Mouse (Mus musculus) stomach, embryonic 16.5 days (tissue): Measurements from ENCODE around the gene Nqo1. TPM values are rescaled to one million over a fixed set of nuclear protein-coding genes. Genes with fewer than 3 reads are reported as not detected.

Experiments used
- ATAC-seq: fragments of 200-750 bp; cut with Nextera tagmentation; 2 replicates; pipeline ENCODE4 v1.8.0; 2017; ENCODE audit warnings: moderate number of reproducible peaks, moderate TSS enrichment; ENCODE audit not compliant: insufficient read depth, low FRiP score
- H3K27ac ChIP-seq: fragments of 300-500 bp; sonication (generic); 2 replicates; pipeline ENCODE4 v1.5.1; 2014; ENCODE audit warnings: low read length
- H3K27me3 ChIP-seq: fragments of 300-500 bp; sonication (generic); 2 replicates; pipeline ENCODE4 v1.6.1; 2014; ENCODE audit warnings: low read length, control low read depth, mixed read lengths; ENCODE audit not compliant: control insufficient read depth, insufficient read depth
- H3K36me3 ChIP-seq: fragments of 300-500 bp; sonication (generic); 2 replicates; pipeline ENCODE4 v1.6.1; 2014; ENCODE audit warnings: low read length; ENCODE audit not compliant: control insufficient read depth, insufficient read depth
- H3K4me1 ChIP-seq: fragments of 300-500 bp; sonication (generic); 2 replicates; pipeline ENCODE4 v1.6.1; 2014; ENCODE audit warnings: low read length, control low read depth, mixed read lengths; ENCODE audit not compliant: control insufficient read depth, insufficient read depth
- H3K4me2 ChIP-seq: fragments of 300-500 bp; sonication (generic); 2 replicates; pipeline ENCODE4 v1.6.1; 2014; ENCODE audit warnings: low read depth, low read length, mixed read lengths
- H3K4me3 ChIP-seq: fragments of 300-500 bp; sonication (generic); replicated peaks from 2 replicates; pipeline ENCODE4 v1.5.1; 2014; ENCODE audit warnings: mild to moderate bottlenecking, low read length
- H3K9ac ChIP-seq: fragments of 300-500 bp; sonication (generic); 2 replicates; pipeline ENCODE4 v1.6.1; 2014; ENCODE audit warnings: low read length
- H3K9me3 ChIP-seq: fragments of 300-500 bp; sonication (generic); replicated peaks from 2 replicates; pipeline ENCODE4 v1.6.1; 2016; ENCODE audit warnings: low read length, control low read depth; ENCODE audit not compliant: control insufficient read depth
- WGBS: fragments of 180-500 bp; shearing (Covaris S2); extraction: QIAGEN DNeasy Blood & Tissue Kit; methylation state at CpG from one replicate; pipeline ENCODE4 v1.1.7; 2014; 5-methylcytosine and 5-hydroxymethylcytosine counted together
- polyA plus RNA-seq: library from polyadenylated mRNA; unstranded; fragments of >200 nt; fragmentation: Nextera tagmentation; extraction: Ambion mirVana; gene quantifications from 2 replicates; pipeline ENCODE4 v1.2.1, GENCODE M21; 2015

Gene Nqo1
- polyA plus RNA-seq, 1 experiment from 2014 or later: 25.0 TPM

DNA sequence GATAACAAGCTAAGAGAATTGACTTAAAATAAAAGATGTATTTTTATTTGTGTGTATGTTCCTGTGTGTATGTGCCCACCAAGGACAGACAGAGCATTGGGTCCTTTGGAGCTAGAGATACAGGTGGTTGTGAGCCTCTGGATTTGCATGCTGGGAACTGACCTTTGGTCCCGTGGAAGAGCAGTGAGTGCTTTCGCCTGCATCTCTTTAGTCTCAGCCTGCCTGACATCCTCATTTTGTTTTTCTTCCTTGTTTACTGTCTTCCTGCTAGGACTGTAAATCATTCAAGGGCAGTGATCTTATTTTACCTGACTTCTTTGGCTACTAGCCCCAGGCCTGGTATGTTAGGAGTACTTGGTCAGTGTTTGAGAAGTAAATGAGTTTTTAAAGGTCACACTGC lies 34.7 kb upstream of the Nqo1 start:
- Histone ChIP-seq H3K36me3 (no peaks in the 10 kb centered on the region), H3K4me3 (no peak overlapping the region), H3K27ac (no peak overlapping the region), H3K9me3 (no peaks in the 10 kb centered on the region), H3K4me1 (peaks cover 8% of the 10 kb centered on the region; the same call in 1 of the 2 replicates), H3K9ac (no peak overlapping the region), H3K27me3 (no peaks in the 10 kb centered on the region), H3K4me2 (0 out of 2 replicates have a peak overlapping the region, but pooled peaks have one; percentile 63)
- 62% methylated on average over 2 of the region's 2 CpGs for WGBS
- no peak for ATAC-seq

DNA sequence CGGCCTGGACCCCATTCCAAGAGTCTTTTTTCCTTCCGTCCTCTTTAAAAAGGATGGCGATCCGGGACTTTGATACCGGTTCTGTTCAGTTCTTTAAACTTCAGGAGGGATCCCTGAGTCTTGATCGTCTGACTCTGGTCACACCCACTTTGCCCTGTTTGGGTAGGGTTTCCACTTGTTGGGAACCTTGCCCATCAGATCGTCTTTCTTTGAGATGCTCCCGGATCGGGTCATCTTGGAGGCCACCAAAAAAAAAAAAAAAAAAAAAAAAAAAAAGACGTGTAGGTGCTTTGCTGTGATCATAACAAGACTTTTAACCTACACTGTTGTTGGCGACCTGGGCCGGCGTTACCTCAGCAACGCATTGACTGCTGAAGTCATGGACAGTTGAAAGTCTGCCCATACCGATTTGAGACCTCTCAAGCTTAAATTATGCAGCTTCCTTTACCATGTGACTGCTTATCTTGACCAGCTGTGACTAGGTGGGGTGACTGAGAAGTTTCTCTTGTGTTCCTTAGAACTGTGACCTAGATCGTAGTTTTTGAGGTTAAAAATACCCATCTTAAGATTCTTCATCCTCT lies 33.9 kb upstream of the Nqo1 start:
- Histone ChIP-seq H3K9me3 (no peaks in the 10 kb centered on the region), H3K4me1 (peaks cover 8% of the 10 kb centered on the region; the same call in 1 of the 2 replicates), H3K36me3 (no peaks in the 10 kb centered on the region), H3K27ac (peak overlapping the region; percentile 88), H3K4me2 (peak overlapping the region; percentile 63), H3K4me3 (peak overlapping the region; percentile 82), H3K9ac (peak overlapping the region; percentile 91), H3K27me3 (no peaks in the 10 kb centered on the region)
- ATAC-seq: peak; percentile 19; the same call in 1 of the 2 replicates
- WGBS: 4% methylated on average over 16 of the region's 16 CpGs

DNA sequence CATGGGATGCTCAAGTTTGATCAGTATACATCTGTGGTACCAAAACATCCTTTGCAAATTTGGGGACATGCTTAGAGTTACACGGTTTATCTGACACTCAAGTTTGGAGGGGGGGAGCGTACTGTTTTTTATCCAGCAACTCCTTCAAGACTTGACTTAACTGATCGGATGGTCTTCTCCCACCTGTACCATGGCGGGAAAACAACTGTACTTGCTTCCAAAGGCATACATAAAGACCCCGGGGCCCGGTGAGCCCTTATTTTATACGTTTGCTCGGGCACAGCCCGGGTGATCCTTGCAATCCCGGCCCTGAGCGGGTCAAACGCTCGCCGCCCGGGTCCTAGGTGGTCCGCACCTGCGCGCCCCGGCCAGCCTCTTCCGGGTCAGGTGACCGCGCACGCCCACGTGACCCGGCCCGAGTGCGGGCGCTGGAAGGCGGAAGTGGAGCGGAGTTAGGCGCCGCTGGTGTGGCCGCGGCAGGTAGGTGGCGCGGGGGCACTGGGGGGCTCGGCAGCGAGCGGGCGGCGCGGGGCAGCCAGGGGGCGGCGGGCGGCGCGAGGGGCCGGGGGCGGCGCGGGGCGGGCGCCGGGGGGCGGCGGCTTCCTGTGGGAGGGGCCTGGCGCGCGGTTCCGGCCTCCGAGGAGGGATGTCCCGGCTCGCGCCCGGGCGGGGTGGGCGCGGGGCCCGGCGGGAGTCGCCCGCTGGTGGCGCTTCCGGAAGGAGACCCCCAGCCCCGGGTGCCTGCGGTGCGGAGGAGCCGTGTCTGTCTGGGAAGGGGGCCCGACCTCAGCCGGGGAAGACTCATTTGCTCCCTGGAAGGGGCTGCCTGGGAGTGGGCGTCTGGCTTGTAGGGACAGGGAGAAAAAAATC lies 33.2 kb upstream of the Nqo1 start, which contains the start of gene Wwp2:
Gene Wwp2 (plus strand): TSS at position 404 of the 870 bp plus-strand sequence.
- peak; percentile 90 for ATAC-seq
- Histone ChIP-seq H3K9ac (peak within 1 kb of the TSS; percentile 91), H3K4me2 (peak within 1 kb of the TSS; percentile 83), H3K36me3 (no peaks in the 10 kb centered on the region), H3K4me3 (peak within 1 kb of the TSS; percentile 82), H3K9me3 (no peaks in the 10 kb centered on the region), H3K27me3 (no peaks in the 10 kb centered on the region), H3K27ac (peak within 1 kb of the TSS; percentile 88), H3K4me1 (peaks cover 8% of the 10 kb centered on the region; the same call in 1 of the 2 replicates)
- WGBS: under 1% methylated on average over 58 of the region's 81 CpGs

DNA sequence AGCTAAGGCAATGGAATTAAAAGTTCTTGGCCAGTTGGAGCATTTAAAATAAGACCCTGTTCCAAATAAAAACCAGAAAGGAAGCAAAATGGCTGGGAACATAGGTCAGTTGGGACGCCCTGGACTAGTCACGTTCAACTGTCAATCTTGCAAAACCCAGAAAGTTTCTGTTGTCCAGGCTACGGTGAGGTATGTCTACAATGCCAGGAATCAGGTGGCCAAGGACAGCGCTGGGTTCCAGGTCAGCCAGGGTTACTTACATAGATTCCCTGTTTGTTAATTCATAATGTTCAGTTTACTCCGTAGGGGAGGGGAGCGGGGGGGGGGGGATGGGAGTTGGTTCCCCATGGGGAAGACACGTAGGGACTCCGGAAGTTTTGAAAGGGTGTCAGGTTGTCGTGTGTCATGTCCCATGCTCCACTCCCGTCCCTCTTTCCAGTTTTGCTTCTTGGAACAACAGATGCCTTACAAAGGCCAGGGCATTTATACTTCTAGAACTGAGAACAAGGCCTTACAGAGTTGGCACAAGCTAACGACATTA lies 32.5 kb upstream of the Nqo1 start:
- Histone ChIP-seq H3K4me1 (peaks cover 8% of the 10 kb centered on the region; the same call in 1 of the 2 replicates), H3K9me3 (no peaks in the 10 kb centered on the region), H3K27me3 (no peaks in the 10 kb centered on the region), H3K27ac (peak overlapping the region; percentile 88; the same call in 1 of the 2 replicates), H3K4me3 (peak overlapping the region; percentile 82), H3K9ac (peak overlapping the region; percentile 91), H3K36me3 (no peaks in the 10 kb centered on the region), H3K4me2 (peak overlapping the region; percentile 83)
- ATAC-seq: no peak
- whole genome bisulfite sequencing: 25% methylated on average over 11 of the region's 11 CpGs

DNA sequence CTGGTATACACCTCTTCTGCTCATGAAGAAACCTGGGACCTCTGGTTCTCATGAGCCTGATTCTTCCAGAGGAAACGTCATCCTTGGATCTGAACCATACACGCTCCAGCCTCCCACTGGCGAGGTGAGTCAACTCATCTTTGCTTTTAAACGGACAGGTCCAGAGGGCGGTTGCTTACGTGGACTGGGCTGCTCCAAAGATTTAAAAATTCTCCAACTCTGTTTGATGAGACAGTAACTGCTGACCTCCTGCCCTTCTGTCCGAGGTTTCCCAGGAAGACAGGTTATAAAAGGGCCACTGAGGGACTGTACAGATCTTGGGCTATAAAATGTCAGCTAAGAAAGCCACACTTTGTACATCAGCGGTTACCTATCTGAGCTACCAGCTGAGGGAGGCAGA lies 27.8 kb upstream of the Nqo1 start:
- H3K4me2 ChIP-seq: no peak overlapping the region
- no peaks in the 10 kb centered on the region for H3K9me3 ChIP-seq
- ATAC-seq: no peak
- WGBS: 79% methylated on average over 8 of the region's 8 CpGs
- H3K36me3 ChIP-seq: no peaks in the 10 kb centered on the region
- H3K4me1 ChIP-seq: peaks cover 3% of the 10 kb centered on the region; the same call in 1 of the 2 replicates
- H3K4me3 ChIP-seq: no peak overlapping the region
- no peaks in the 10 kb centered on the region for H3K27me3 ChIP-seq
- H3K27ac ChIP-seq: no peak overlapping the region
- no peak overlapping the region for H3K9ac ChIP-seq

DNA sequence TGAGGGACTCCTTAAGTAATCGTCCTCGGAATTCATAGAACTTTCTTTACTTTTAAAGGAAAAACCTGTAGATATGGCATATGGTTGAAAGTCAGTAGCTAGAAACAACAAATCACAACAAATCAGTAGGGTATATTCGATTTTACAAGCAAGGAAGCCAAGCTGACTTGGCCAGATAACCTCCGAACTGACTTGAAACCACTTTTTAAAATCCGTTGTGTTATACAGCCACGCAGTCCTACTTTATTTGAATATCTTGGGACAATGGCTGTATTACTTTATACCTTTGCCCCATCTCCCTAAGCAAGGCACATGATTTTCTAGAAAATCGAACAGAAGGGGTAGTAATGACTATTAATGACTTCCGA lies 22.2 kb upstream of the Nqo1 start:
- peaks cover 16% of the 10 kb centered on the region for H3K4me1 ChIP-seq
- peak overlapping the region; percentile 84; the same call in 1 of the 2 replicates for H3K4me2 ChIP-seq
- peak overlapping the region; percentile 91; the same call in 1 of the 2 replicates for H3K4me3 ChIP-seq
- ATAC-seq: no peak
- H3K9me3 ChIP-seq: no peaks in the 10 kb centered on the region
- no peak overlapping the region for H3K9ac ChIP-seq
- H3K27me3 ChIP-seq: no peaks in the 10 kb centered on the region
- 45% methylated on average over 8 of the region's 8 CpGs for WGBS
- no peaks in the 10 kb centered on the region for H3K36me3 ChIP-seq
- H3K27ac ChIP-seq: no peak overlapping the region

DNA sequence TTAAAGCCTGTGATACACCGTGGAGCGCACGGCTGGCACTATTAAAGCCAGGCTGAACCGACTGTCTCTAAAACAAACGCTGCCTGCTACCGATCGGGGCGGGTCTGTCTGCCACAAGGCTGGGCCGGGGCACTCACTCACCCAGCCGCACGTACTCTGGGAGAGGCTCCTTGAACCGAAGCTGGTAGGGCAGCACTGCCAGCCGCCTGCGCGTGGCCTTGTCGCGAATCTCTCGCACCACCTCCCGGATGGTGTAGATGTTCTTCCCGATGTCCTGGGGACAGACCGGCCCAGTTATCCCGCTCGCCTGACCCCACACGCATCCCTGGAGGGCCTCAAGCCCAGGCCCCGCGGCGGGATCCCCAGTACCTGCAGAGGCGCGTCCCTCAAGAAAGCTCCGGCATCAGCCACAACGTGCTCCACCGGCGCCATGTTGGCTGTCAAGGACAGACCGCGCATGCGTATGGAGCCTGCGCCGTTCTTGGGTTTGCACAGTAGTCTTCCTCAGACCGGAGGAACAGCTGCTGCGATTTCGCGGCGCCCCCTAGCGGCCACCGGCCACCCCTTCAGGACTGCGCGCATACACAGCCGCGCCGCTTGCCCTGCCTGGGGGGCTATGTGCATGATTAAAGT lies 21.7 kb upstream of the Nqo1 start, which contains the start of gene Nob1:
Gene Nob1 (minus strand): TSS at position 455 of the 633 bp plus-strand sequence.
- under 1% methylated on average over 50 of the region's 50 CpGs for WGBS
- Histone ChIP-seq H3K4me3 (peak within 1 kb of the TSS; percentile 91), H3K36me3 (no peaks in the 10 kb centered on the region), H3K9me3 (no peaks in the 10 kb centered on the region), H3K9ac (peak within 1 kb of the TSS; percentile 91), H3K27ac (peak within 1 kb of the TSS; percentile 79), H3K27me3 (no peaks in the 10 kb centered on the region), H3K4me1 (peaks cover 16% of the 10 kb centered on the region), H3K4me2 (peak within 1 kb of the TSS; percentile 84)
- ATAC-seq: peak; percentile 99

DNA sequence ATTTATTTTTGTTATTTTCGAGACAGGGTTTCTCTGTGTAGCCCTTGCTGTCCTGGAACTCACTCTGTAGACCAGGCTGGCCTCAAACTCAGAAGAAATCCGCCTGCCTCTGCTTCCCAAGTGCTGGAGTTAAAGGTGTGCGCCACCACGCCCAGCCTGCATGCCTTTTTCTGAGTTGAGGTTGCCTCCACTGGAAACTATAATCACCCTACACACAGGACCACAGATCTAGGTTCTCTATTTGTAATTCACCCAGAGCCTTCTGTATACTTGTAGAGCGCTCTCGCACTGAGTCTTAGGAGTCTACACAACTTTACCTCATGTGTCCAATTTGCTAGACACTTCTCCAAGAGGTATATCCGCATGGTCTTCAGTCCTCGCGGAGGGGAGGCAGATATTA lies 21.2 kb upstream of the Nqo1 start:
- H3K27me3 ChIP-seq: no peaks in the 10 kb centered on the region
- H3K4me1 ChIP-seq: peaks cover 16% of the 10 kb centered on the region
- H3K27ac ChIP-seq: peak overlapping the region; percentile 79
- peak overlapping the region; percentile 84 for H3K4me2 ChIP-seq
- H3K4me3 ChIP-seq: peak overlapping the region; percentile 91
- H3K9ac ChIP-seq: peak overlapping the region; percentile 91
- no peak for ATAC-seq
- H3K9me3 ChIP-seq: no peaks in the 10 kb centered on the region
- WGBS: 21% methylated on average over 9 of the region's 9 CpGs
- no peaks in the 10 kb centered on the region for H3K36me3 ChIP-seq
